Mouse (Mus musculus) stomach, embryonic 14.5 days (tissue): ENCODE measurements around the gene Dlx2. TPM values are rescaled to one million over a fixed set of nuclear protein-coding genes. Genes with fewer than 3 reads are reported as not detected.

ENCODE experiments used
- ATAC-seq: fragments of 200-750 bp; cut with Nextera tagmentation; 2 replicates; pipeline ENCODE4 v1.8.0; 2017; ENCODE audit warnings: low read depth, moderate TSS enrichment; ENCODE audit not compliant: insufficient number of reproducible peaks, insufficient read depth, low FRiP score
- H3K27ac ChIP-seq: fragments of 300-500 bp; sonication (generic); 2 replicates; pipeline ENCODE4 v1.5.1; 2014; ENCODE audit warnings: mild to moderate bottlenecking, low read length, moderate library complexity, mixed read lengths
- H3K27me3 ChIP-seq: fragments of 300-500 bp; sonication (generic); 2 replicates; pipeline ENCODE4 v1.6.1; 2014; ENCODE audit warnings: low read length, control low read depth, mixed read lengths; ENCODE audit not compliant: control insufficient read depth, insufficient read depth
- H3K36me3 ChIP-seq: fragments of 300-500 bp; sonication (generic); 2 replicates; pipeline ENCODE4 v1.6.1; 2014; ENCODE audit warnings: mild to moderate bottlenecking, control low read depth, low read length, moderate library complexity, mixed read lengths; ENCODE audit not compliant: control insufficient read depth, insufficient read depth
- H3K4me1 ChIP-seq: fragments of 300-500 bp; sonication (generic); 2 replicates; pipeline ENCODE4 v1.6.1; 2014; ENCODE audit warnings: low read length, control low read depth, mixed read lengths; ENCODE audit not compliant: control insufficient read depth, insufficient read depth
- H3K4me2 ChIP-seq: fragments of 300-500 bp; sonication (generic); replicated peaks from 2 replicates; pipeline ENCODE4 v1.6.1; 2014; ENCODE audit warnings: low read depth, low read length, control low read depth
- H3K4me3 ChIP-seq: fragments of 300-500 bp; sonication (generic); 2 replicates; pipeline ENCODE4 v1.5.1; 2014; ENCODE audit warnings: low read depth, low read length, control low read depth
- H3K9ac ChIP-seq: fragments of 300-500 bp; sonication (generic); replicated peaks from 2 replicates; pipeline ENCODE4 v1.6.1; 2014; ENCODE audit warnings: low read depth, mild to moderate bottlenecking, control low read depth, low read length, moderate library complexity, mixed read lengths
- H3K9me3 ChIP-seq: fragments of 300-500 bp; sonication (generic); 2 replicates; pipeline ENCODE4 v1.6.1; 2016; ENCODE audit warnings: low read depth, low read length, control low read depth; ENCODE audit not compliant: control insufficient read depth
- WGBS: fragments of 180-500 bp; shearing (Covaris S2); extraction: QIAGEN DNeasy Blood & Tissue Kit; methylation state at CpG from one replicate; pipeline ENCODE4 v1.1.7; 2014; 5-methylcytosine and 5-hydroxymethylcytosine counted together
- polyA plus RNA-seq: library from polyadenylated mRNA; unstranded; fragments of >200 nt; fragmentation: Nextera tagmentation; extraction: Ambion mirVana; gene quantifications from 2 replicates; pipeline ENCODE4 v1.2.1, GENCODE M21; 2014

The Dlx2 gene
- polyA plus RNA-seq, 1 experiment from 2014 or later, result 6.4 TPM

DNA sequence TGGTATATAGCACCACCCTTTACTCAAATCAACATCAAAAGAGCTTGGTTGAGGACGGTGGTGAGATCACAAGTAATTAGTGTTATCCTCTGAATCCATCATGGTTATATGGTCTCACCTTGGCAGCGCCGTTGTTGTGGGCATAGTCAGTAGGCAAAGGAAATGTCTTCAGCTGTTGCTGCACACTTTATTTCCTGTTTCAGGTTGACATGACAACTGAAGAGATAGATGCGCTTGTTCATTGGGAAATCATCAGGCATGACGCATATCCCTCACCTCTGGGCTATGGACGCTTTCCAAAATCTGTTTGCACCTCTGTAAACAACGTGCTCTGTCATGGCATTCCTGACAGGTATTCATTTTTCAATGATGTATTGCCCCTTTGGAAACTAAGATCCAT lies 35.3 kb downstream of the Dlx2 start:
- Histone ChIP-seq H3K9ac (no peak overlapping the region), H3K27ac (no peak overlapping the region), H3K27me3 (no peaks in the 10 kb centered on the region), H3K4me1 (no peaks in the 10 kb centered on the region), H3K36me3 (no peaks in the 10 kb centered on the region), H3K9me3 (no peaks in the 10 kb centered on the region), H3K4me2 (no peak overlapping the region), H3K4me3 (no peak overlapping the region)
- ATAC-seq, result no peak
- 88% methylated on average over 7 of the region's 7 CpGs for WGBS

DNA sequence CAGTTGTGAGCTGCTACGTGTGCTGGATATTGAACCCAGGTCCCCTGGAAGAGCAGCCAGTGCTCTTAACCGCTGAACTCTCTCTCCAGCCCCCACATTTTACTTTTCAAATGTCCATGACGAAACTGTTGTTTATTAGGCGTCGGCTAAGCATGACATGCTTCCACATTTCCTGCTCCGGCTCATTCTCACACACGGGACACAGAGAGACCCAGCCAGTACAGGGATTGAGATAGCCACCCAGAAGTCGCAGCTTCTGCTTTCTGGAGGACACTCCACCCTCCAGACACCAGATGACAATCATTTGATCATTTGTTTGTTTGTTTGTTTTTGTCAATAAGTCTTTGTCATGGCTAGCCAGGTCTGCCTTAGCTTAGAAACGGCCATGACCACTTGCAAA lies 41.7 kb downstream of the Dlx2 start:
- 64% methylated on average over 9 of the region's 9 CpGs for WGBS
- Histone ChIP-seq H3K9me3 (no peaks in the 10 kb centered on the region), H3K9ac (no peak overlapping the region), H3K4me2 (no peak overlapping the region), H3K4me1 (no peaks in the 10 kb centered on the region), H3K4me3 (no peak overlapping the region), H3K27me3 (no peaks in the 10 kb centered on the region), H3K36me3 (no peaks in the 10 kb centered on the region), H3K27ac (no peak overlapping the region)
- no peak for ATAC-seq

DNA sequence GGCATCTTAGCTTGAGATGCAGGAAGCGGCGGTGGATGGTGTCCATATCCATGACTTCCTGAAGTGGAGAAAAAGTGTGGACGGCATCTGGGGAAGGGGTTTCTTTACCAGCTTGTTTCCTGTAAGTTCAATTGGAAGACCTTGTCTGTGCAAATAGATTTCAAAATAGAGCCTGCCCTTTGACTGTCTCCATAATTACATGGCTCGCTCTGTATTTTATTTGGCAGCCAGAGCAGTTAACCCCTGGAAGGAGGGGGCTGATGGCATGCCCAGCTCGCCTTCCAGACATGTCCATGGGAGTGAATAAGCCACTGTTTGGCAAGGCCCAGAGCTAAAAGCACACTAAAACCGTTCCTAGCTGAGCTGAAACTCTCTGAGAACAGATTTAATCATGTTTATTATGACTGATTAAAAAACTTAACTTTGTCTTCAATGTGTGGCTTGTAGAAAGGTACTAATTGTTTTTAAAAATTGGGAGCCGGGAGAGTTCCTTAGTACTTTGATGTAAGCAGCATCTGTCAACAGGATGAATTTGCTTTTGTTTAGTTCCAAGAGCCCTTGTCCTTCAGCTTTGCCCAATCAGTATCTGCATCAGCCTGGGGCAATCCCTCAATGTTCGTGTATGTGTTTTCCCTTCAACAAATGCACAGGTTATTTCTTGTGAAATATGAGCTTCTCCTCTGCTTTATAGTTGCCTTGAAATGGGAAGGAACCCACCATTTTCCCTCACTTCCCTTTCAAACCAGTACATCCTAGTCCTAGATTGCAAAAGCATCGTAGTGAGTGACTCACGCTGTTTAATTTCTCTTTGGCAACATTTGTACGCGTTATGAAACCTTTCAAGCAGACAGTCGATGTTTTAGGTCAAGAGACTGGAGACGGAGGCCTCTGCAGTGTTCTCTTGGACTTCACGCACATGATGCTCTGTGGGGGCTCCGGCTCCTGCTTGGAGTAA lies 47.0 kb downstream of the Dlx2 start:
- H3K9ac ChIP-seq, result no peak overlapping the region
- H3K4me1 ChIP-seq, result 0 out of 2 replicates have a peak, but pooled peaks cover 3% of the 10 kb centered on the region

DNA sequence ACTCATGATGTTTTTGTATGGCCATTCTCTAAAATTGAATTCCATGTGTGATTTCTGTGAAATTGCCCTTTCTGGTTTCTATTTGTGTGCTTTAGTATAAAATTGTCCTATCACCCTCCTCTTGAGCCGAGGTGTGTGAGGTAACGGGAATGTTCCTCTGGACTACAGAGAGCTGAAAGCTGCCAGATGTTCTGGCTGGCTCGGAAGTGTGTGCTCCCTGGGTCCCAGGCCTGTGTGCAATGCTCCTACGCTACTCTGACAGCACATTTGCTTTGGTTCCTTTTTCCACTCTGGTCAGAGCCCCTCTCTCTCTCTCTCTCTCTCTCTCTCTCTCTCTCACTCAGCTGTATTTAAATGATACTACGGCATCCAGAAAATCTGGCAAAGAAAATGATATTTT lies 49.4 kb downstream of the Dlx2 start:
- Histone ChIP-seq H3K36me3 (no peaks in the 10 kb centered on the region), H3K4me2 (no peak overlapping the region), H3K9me3 (no peaks in the 10 kb centered on the region), H3K4me1 (0 out of 2 replicates have a peak, but pooled peaks cover 4% of the 10 kb centered on the region), H3K27me3 (no peaks in the 10 kb centered on the region), H3K4me3 (no peak overlapping the region), H3K27ac (no peak overlapping the region), H3K9ac (no peak overlapping the region)
- 47% methylated on average over 5 of the region's 5 CpGs for WGBS
- ATAC-seq, result no peak

More for the DNA sequence above, 47.0 kb downstream of the Dlx2 start:
- ATAC-seq, result no peak
- Histone ChIP-seq H3K27me3 (no peaks in the 10 kb centered on the region), H3K4me3 (no peak overlapping the region), H3K27ac (no peak overlapping the region; the same call in 1 of the 2 replicates), H3K4me2 (no peak overlapping the region), H3K9me3 (no peaks in the 10 kb centered on the region), H3K36me3 (no peaks in the 10 kb centered on the region)
- WGBS, result 63% methylated on average over 16 of the region's 16 CpGs

DNA sequence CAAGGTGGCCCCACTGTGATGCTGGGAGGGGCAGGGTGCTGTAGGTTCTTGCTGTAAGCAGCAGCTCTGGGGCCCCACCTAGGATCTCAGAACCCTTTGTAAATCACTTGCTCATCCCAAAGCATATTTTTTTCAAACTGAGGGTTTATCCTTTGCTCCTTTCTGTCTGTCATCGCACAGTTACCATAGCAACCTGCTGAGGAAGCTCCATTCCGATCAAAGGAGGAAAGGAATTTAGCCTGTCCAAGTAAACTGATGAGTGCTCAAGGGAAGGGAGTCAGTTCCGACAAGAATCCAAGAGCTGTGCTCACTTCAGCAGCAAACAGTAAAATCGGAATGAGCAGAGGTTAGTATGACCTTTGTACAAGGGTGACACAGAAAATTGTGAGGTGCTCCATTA lies 51.6 kb downstream of the Dlx2 start:
- Histone ChIP-seq H3K9ac (no peak overlapping the region), H3K4me2 (no peak overlapping the region), H3K27me3 (no peaks in the 10 kb centered on the region), H3K36me3 (no peaks in the 10 kb centered on the region), H3K4me1 (0 out of 2 replicates have a peak, but pooled peaks cover 4% of the 10 kb centered on the region), H3K9me3 (no peaks in the 10 kb centered on the region), H3K4me3 (no peak overlapping the region), H3K27ac (no peak overlapping the region)
- 27% methylated on average over 4 of the region's 4 CpGs for WGBS
- no peak for ATAC-seq

DNA sequence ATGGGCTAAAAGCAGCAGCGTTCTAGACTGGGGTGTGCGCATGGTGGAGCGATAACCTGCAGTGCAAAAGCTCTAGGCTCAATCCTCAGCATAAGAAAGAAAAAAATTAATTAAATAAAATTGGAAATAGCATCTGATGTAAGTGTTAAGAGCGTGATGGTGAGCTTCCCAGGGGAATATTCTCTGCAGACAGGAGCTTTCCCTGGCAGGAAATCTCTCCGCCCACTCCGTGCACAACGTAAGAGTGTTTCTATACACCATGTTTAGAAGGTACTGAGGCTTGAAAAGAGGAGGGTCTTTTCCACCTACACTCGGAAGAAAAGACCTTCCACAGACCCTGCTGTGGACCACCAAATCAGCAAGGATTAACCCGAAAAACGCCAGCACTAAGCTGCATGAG lies 52.1 kb downstream of the Dlx2 start:
- Histone ChIP-seq H3K4me1 (0 out of 2 replicates have a peak, but pooled peaks cover 4% of the 10 kb centered on the region), H3K27me3 (no peaks in the 10 kb centered on the region), H3K27ac (no peak overlapping the region), H3K4me3 (no peak overlapping the region), H3K9ac (no peak overlapping the region), H3K9me3 (no peaks in the 10 kb centered on the region), H3K4me2 (no peak overlapping the region), H3K36me3 (no peaks in the 10 kb centered on the region)
- ATAC-seq, result no peak
- WGBS, result 56% methylated on average over 10 of the region's 10 CpGs

Other genes with a start within 250 kb of the Dlx2 start
- 35.8 and 38.0 TPM in 2 replicates for gene Slc25a12, start 179.0 kb downstream of the Dlx2 start, polyA plus RNA-seq
- 120 and 128 TPM in 2 replicates for gene Hat1, start 157.8 kb downstream of the Dlx2 start, polyA plus RNA-seq
- gene Metap1d, start 93.5 kb downstream of the Dlx2 start, polyA plus RNA-seq, result 46.9 and 52.9 TPM in 2 replicates
- 10.8 and 11.3 TPM in 2 replicates for gene Dlx1, start 18.6 kb downstream of the Dlx2 start, polyA plus RNA-seq
- gene Itga6, start 198.9 kb upstream of the Dlx2 start, polyA plus RNA-seq, result 65.5 and 77.0 TPM in 2 replicates